Mouse (Mus musculus) retina, embryonic 14.5 days (tissue): ENCODE results near the gene Ppp1r9a.

Source experiments
- DNase-seq: peaks from one replicate; pipeline ENCODE4 v3.0.0-alpha.2; 2015; ENCODE audit warnings: low spot score

The Ppp1r9a gene

GRCm38 (mm10) chr6:5199376-5199905 lies 296.7 kb downstream of the Ppp1r9a start:
- no peak for DNase-seq

- no peak for DNase-seq
Measured at GRCm38 (mm10) chr6:5199916-5200315, 297.2 kb downstream of the Ppp1r9a start.

DNA sequence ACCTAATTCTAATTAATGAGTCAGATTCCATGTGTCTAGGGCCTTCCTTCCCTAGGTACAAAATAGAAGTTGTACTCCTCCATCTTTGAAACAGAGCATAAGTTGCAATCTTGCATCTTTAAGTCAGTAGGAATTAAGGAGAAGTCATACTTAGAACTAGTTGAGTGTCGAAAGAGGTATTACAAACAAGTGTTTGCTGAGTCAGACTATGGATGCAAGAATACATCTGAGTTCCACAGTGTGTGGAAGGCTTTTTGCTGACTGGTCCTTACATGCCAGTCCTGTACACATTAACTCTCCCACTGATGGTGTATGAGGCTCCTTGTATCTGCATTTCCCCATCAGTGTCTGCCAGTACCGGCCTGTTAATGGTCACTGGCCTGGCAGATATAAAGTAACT lies 305.1 kb downstream of the Ppp1r9a start:
- no peak for DNase-seq
